Mouse (Mus musculus): ENCODE results near the gene Ciz1. TPM values are rescaled to one million over a fixed set of nuclear protein-coding genes. Genes with fewer than 3 reads are reported as not detected.

Ciz1 gene
- 10 to 100 TPM; 56.1 to 85.3 TPM for total RNA-seq (2021)

GRCm38 (mm10) chr2:32352151-32353006 lies at the start of gene Ciz1:
Gene Ciz1 (plus strand): TSS chr2:32352327.
- no peak for DNase-seq (ENCODE audit: extremely low spot score in 1 of 2, low spot score in 1 of 2)

GRCm38 (mm10) chr2:32302952-32303351 lies 49.2 kb upstream of the Ciz1 start:
- peak in 1 of 2 experiments; percentile 14 for DNase-seq (ENCODE audit: extremely low spot score in 1 of 2, low spot score in 1 of 2)

- DNase-seq (ENCODE audit: extremely low spot score in 1 of 2, low spot score in 1 of 2): peak in 1 of 2 experiments; percentile 64
Observed at GRCm38 (mm10) chr2:32304145-32304832, 47.8 kb upstream of the Ciz1 start.

- DNase-seq (ENCODE audit: extremely low spot score in 1 of 2, low spot score in 1 of 2): no peak
Observed at GRCm38 (mm10) chr2:32305668-32306067, 46.5 kb upstream of the Ciz1 start.

- DNase-seq (ENCODE audit: extremely low spot score in 1 of 2, low spot score in 1 of 2): no peak
Observed at GRCm38 (mm10) chr2:32306176-32306575, 46.0 kb upstream of the Ciz1 start.

GRCm38 (mm10) chr2:32307247-32307798 lies 44.8 kb upstream of the Ciz1 start:
- peak in 1 of 2 experiments; percentile 13 for DNase-seq (ENCODE audit: extremely low spot score in 1 of 2, low spot score in 1 of 2)

GRCm38 (mm10) chr2:32307941-32308760 lies 44.0 kb upstream of the Ciz1 start:
- peak in 1 of 2 experiments; percentile 71 for DNase-seq (ENCODE audit: extremely low spot score in 1 of 2, low spot score in 1 of 2)

- DNase-seq (ENCODE audit: extremely low spot score in 1 of 2, low spot score in 1 of 2): peak in 1 of 2 experiments; percentile 18
Observed at GRCm38 (mm10) chr2:32308870-32309568, 43.1 kb upstream of the Ciz1 start.

- no peak for DNase-seq (ENCODE audit: extremely low spot score in 1 of 2, low spot score in 1 of 2)
Observed at GRCm38 (mm10) chr2:32310096-32310845, 41.9 kb upstream of the Ciz1 start.

- DNase-seq (ENCODE audit: extremely low spot score in 1 of 2, low spot score in 1 of 2): no peak
Observed at GRCm38 (mm10) chr2:32311443-32312317, 40.4 kb upstream of the Ciz1 start.

- DNase-seq (ENCODE audit: extremely low spot score in 1 of 2, low spot score in 1 of 2): peak in 1 of 2 experiments; percentile 61
Observed at GRCm38 (mm10) chr2:32312318-32312964, 39.7 kb upstream of the Ciz1 start.

- DNase-seq (ENCODE audit: extremely low spot score in 1 of 2, low spot score in 1 of 2): no peak
Observed at GRCm38 (mm10) chr2:32314831-32315230, 37.3 kb upstream of the Ciz1 start.

- DNase-seq (ENCODE audit: extremely low spot score in 1 of 2, low spot score in 1 of 2): no peak
Observed at GRCm38 (mm10) chr2:32315751-32316150, 36.4 kb upstream of the Ciz1 start.

- DNase-seq (ENCODE audit: extremely low spot score in 1 of 2, low spot score in 1 of 2): no peak
Observed at GRCm38 (mm10) chr2:32316887-32317656, 35.1 kb upstream of the Ciz1 start.

GRCm38 (mm10) chr2:32317791-32318417 lies 34.2 kb upstream of the Ciz1 start:
- DNase-seq (ENCODE audit: extremely low spot score in 1 of 2, low spot score in 1 of 2): no peak
